Mouse (Mus musculus) hindbrain, embryonic 12.5 days (tissue): ENCODE results near the gene Zfp990. TPM values are rescaled to one million over a fixed set of nuclear protein-coding genes. Genes with fewer than 3 reads are reported as not detected.
A peak's percentile ranks its signal among the peaks of the same experiment; 100 is the strongest.
"Not testable (repeated sequence)": the region's sequence is repeated elsewhere in the genome, so short reads cannot be mapped to it uniquely, and the experiment has no call there.

ENCODE experiments used
- ATAC-seq: fragments of 200-750 bp; cut with Nextera tagmentation; 2 replicates; pipeline ENCODE4 v1.8.0; 2017; ENCODE audit warnings: moderate TSS enrichment; ENCODE audit not compliant: low FRiP score
- H3K27ac ChIP-seq: fragments of 300-500 bp; sonication (generic); 2 replicates; pipeline ENCODE4 v1.5.1; 2016; ENCODE audit warnings: mild to moderate bottlenecking
- H3K27me3 ChIP-seq: fragments of 300-500 bp; sonication (generic); 2 replicates; pipeline ENCODE4 v1.6.1; 2016; ENCODE audit warnings: mild to moderate bottlenecking
- H3K36me3 ChIP-seq: fragments of 300-500 bp; sonication (generic); 2 replicates; pipeline ENCODE4 v1.6.1; 2016; ENCODE audit warnings: mild to moderate bottlenecking
- H3K4me1 ChIP-seq: fragments of 300-500 bp; sonication (generic); 2 replicates; pipeline ENCODE4 v1.6.1; 2016
- H3K4me2 ChIP-seq: fragments of 300-500 bp; sonication (generic); replicated peaks from 2 replicates; pipeline ENCODE4 v1.6.1; 2016; ENCODE audit warnings: mild to moderate bottlenecking
- H3K4me3 ChIP-seq: fragments of 300-500 bp; sonication (generic); 2 replicates; pipeline ENCODE4 v1.5.1; 2016; ENCODE audit warnings: mild to moderate bottlenecking
- H3K9ac ChIP-seq: fragments of 300-500 bp; sonication (generic); 2 replicates; pipeline ENCODE4 v1.6.1; 2016; ENCODE audit warnings: mild to moderate bottlenecking, moderate library complexity
- H3K9me3 ChIP-seq: fragments of 300-500 bp; sonication (generic); replicated peaks from 2 replicates; pipeline ENCODE4 v1.6.1; 2016; ENCODE audit warnings: mild to moderate bottlenecking
- WGBS: fragments of 180-500 bp; shearing (Covaris S2); methylation state at CpG from one replicate; pipeline ENCODE4 v1.1.7; 2016; 5-methylcytosine and 5-hydroxymethylcytosine counted together
- polyA plus RNA-seq: library from polyadenylated mRNA; unstranded; fragments of >200 nt; fragmentation: Nextera tagmentation; extraction: Ambion mirVana; gene quantifications from 2 replicates; pipeline ENCODE4 v1.2.1, GENCODE M21; 2016

The Zfp990 gene
- polyA plus RNA-seq, 1 experiment from 2014 or later: not detected

GRCm38 (mm10) chr4:145545734-145546349, 35.3 kb downstream of the Zfp990 start:
- H3K9ac ChIP-seq, H3K4me3 ChIP-seq, H3K4me1 ChIP-seq, H3K27ac ChIP-seq, H3K4me2 ChIP-seq, H3K36me3 ChIP-seq, H3K27me3 ChIP-seq: not testable (repeated sequence)
- H3K9me3 ChIP-seq: peaks cover 40% of the 10 kb centered on the region
- peak; percentile 40; the same call in 1 of the 2 replicates for ATAC-seq
- 74% methylated on average over 6 of the region's 6 CpGs for WGBS

GRCm38 (mm10) chr4:145546477-145546876, 35.9 kb downstream of the Zfp990 start:
- H3K9me3 ChIP-seq: peaks cover 36% of the 10 kb centered on the region
- not testable (repeated sequence) for H3K36me3 ChIP-seq, ATAC-seq, H3K9ac ChIP-seq, H3K4me3 ChIP-seq, H3K27ac ChIP-seq, H3K27me3 ChIP-seq, H3K4me1 ChIP-seq, H3K4me2 ChIP-seq
- 92% methylated on average over 3 of the region's 3 CpGs for WGBS

GRCm38 (mm10) chr4:145556680-145557079, 46.1 kb downstream of the Zfp990 start:
- Histone ChIP-seq H3K9ac (no peak overlapping the region), H3K36me3 (no peaks in the 10 kb centered on the region), H3K4me2 (no peak overlapping the region), H3K27ac (no peak overlapping the region), H3K4me3 (no peak overlapping the region), H3K4me1 (no peaks in the 10 kb centered on the region), H3K9me3 (peaks cover 43% of the 10 kb centered on the region), H3K27me3 (no peaks in the 10 kb centered on the region)
- ATAC-seq: no peak
- 70% methylated on average over 1 of the region's 1 CpGs for WGBS

GRCm38 (mm10) chr4:145559505-145560099, 49.0 kb downstream of the Zfp990 start:
- no peak for ATAC-seq

GRCm38 (mm10) chr4:145564111-145564821, 53.7 kb downstream of the Zfp990 start:
- Histone ChIP-seq H3K9me3 (peaks cover 43% of the 10 kb centered on the region), H3K4me2 (no peak overlapping the region), H3K9ac (no peak overlapping the region), H3K27ac (no peak overlapping the region), H3K36me3 (no peaks in the 10 kb centered on the region), H3K4me1 (no peaks in the 10 kb centered on the region), H3K4me3 (no peak overlapping the region), H3K27me3 (no peaks in the 10 kb centered on the region)
- ATAC-seq: no peak
- WGBS: 72% methylated on average over 3 of the region's 3 CpGs

More at GRCm38 (mm10) chr4:145559505-145560099, 49.0 kb downstream of the Zfp990 start:
- Histone ChIP-seq H3K9me3 (peaks cover 43% of the 10 kb centered on the region), H3K27me3 (no peaks in the 10 kb centered on the region), H3K4me3 (no peak overlapping the region), H3K4me1 (no peaks in the 10 kb centered on the region), H3K9ac (no peak overlapping the region), H3K4me2 (no peak overlapping the region), H3K27ac (no peak overlapping the region), H3K36me3 (no peaks in the 10 kb centered on the region)
- 44% methylated on average over 3 of the region's 3 CpGs for WGBS

- peaks cover 14% of the 10 kb centered on the region for H3K9me3 ChIP-seq
- H3K4me1 ChIP-seq, H3K9ac ChIP-seq, ATAC-seq, H3K27ac ChIP-seq, H3K27me3 ChIP-seq, H3K36me3 ChIP-seq, H3K4me3 ChIP-seq, H3K4me2 ChIP-seq: not testable (repeated sequence)
- 86% methylated on average over 7 of the region's 10 CpGs for WGBS
Observed at GRCm38 (mm10) chr4:145570461-145570860, 59.9 kb downstream of the Zfp990 start.

GRCm38 (mm10) chr4:145576623-145577022, 66.1 kb downstream of the Zfp990 start:
- not testable (repeated sequence) for H3K9ac ChIP-seq, H3K27me3 ChIP-seq, H3K36me3 ChIP-seq, H3K27ac ChIP-seq, H3K4me1 ChIP-seq, H3K4me3 ChIP-seq, H3K4me2 ChIP-seq, ATAC-seq
- WGBS: 92% methylated on average over 8 of the region's 8 CpGs
- H3K9me3 ChIP-seq: peaks cover 26% of the 10 kb centered on the region

GRCm38 (mm10) chr4:145580333-145580732, 69.8 kb downstream of the Zfp990 start:
- not testable (repeated sequence) for H3K4me2 ChIP-seq, H3K4me1 ChIP-seq, H3K27ac ChIP-seq, H3K4me3 ChIP-seq, H3K36me3 ChIP-seq, H3K9ac ChIP-seq, H3K27me3 ChIP-seq, ATAC-seq
- 93% methylated on average over 1 of the region's 1 CpGs for WGBS
- H3K9me3 ChIP-seq: peaks cover 22% of the 10 kb centered on the region

GRCm38 (mm10) chr4:145585078-145585477, 74.5 kb downstream of the Zfp990 start, which contains the start of gene Gm13212:
TSS of gene Gm13212 (plus strand) at chr4:145585166.
- WGBS: 21% methylated on average over 11 of the region's 11 CpGs
- H3K9ac ChIP-seq, H3K4me1 ChIP-seq, H3K36me3 ChIP-seq, H3K4me2 ChIP-seq, H3K4me3 ChIP-seq, H3K27me3 ChIP-seq, ATAC-seq, H3K27ac ChIP-seq: not testable (repeated sequence)
- H3K9me3 ChIP-seq: peaks cover 10% of the 10 kb centered on the region

- H3K9me3 ChIP-seq, H3K27me3 ChIP-seq, H3K4me1 ChIP-seq, H3K27ac ChIP-seq, H3K9ac ChIP-seq, H3K4me3 ChIP-seq, H3K36me3 ChIP-seq, ATAC-seq, H3K4me2 ChIP-seq: not testable (repeated sequence)
- WGBS: 79% methylated on average over 2 of the region's 2 CpGs
Observed at GRCm38 (mm10) chr4:145586046-145586445, 75.5 kb downstream of the Zfp990 start.
